Mouse (Mus musculus): ENCODE measurements around the gene Kif16b. TPM values are rescaled to one million over a fixed set of nuclear protein-coding genes. Genes with fewer than 3 reads are reported as not detected.
A peak's percentile ranks its signal among the peaks of the same experiment; 100 is the strongest.

The Kif16b gene
- total RNA-seq, 1 experiment, result 10.5 TPM

- no peaks in the 10 kb centered on the region for H3K9me3 ChIP-seq (ENCODE audit: control insufficient read depth, insufficient read depth, low read depth, low read length)
- no peak overlapping the region for H3K4me3 ChIP-seq (ENCODE audit: insufficient read depth in 1 of 2, low read depth in 1 of 2, low read length in 2 of 2, poor library complexity in 1 of 2, severe bottlenecking in 1 of 2)
- no peak overlapping the region for H3K9ac ChIP-seq (ENCODE audit: insufficient read depth, low read depth, low read length, poor library complexity, severe bottlenecking)
- TF ChIP-seq CHD2 (IDR thresholded peaks at IDR 0.05; ENCODE audit: low read depth, low read length) (no peak), MAFK (IDR thresholded peaks at IDR 0.05; ENCODE audit: insufficient read depth, low read depth, low read length) (no peak), HCFC1 (IDR thresholded peaks at IDR 0.05; ENCODE audit: borderline replicate concordance, insufficient read depth, low read length) (no peak)
- in situ Hi-C loops (cut with MboI; ENCODE audit: low sequenced_read_pairs in 2 of 2, unreplicated experiment in 2 of 2), result no loop called here
- no peaks in the 10 kb centered on the region for H3K4me1 ChIP-seq (ENCODE audit: control insufficient read depth in 2 of 2, insufficient read depth in 2 of 2, low read length in 2 of 2, poor library complexity in 1 of 2)
- no peak overlapping the region for H3K27ac ChIP-seq (ENCODE audit: insufficient read depth, low read depth, low read length, poor library complexity, severe bottlenecking)
- DNase-seq (ENCODE audit: low read depth, low spot score), result no peak
- no peaks in the 10 kb centered on the region for H3K36me3 ChIP-seq (ENCODE audit: control insufficient read depth, insufficient read depth, low read length, poor library complexity, severe bottlenecking)
Measured at GRCm38 (mm10) chr2:142910808-142911388, 9.6 kb upstream of the Kif16b start.

GRCm38 (mm10) chr2:142909213-142909612 lies 7.9 kb upstream of the Kif16b start:
- TF ChIP-seq HCFC1 (IDR thresholded peaks at IDR 0.05; ENCODE audit: borderline replicate concordance, insufficient read depth, low read length) (no peak), ZC3H11A (IDR thresholded peaks at IDR 0.05; ENCODE audit: borderline replicate concordance, low read depth, low read length) (no peak), ZNF384 (IDR thresholded peaks at IDR 0.05; ENCODE audit: low read depth, low read length) (no peak), CHD2 (IDR thresholded peaks at IDR 0.05; ENCODE audit: low read depth, low read length) (no peak), MAFK (IDR thresholded peaks at IDR 0.05; ENCODE audit: insufficient read depth, low read depth, low read length) (no peak)
- no peak for DNase-seq (ENCODE audit: low read depth, low spot score)
- Histone ChIP-seq H3K4me3 (ENCODE audit: insufficient read depth in 1 of 2, low read depth in 1 of 2, low read length in 2 of 2, poor library complexity in 1 of 2, severe bottlenecking in 1 of 2) (no peak overlapping the region), H3K9ac (ENCODE audit: insufficient read depth, low read depth, low read length, poor library complexity, severe bottlenecking) (no peak overlapping the region), H3K36me3 (ENCODE audit: control insufficient read depth, insufficient read depth, low read length, poor library complexity, severe bottlenecking) (no peaks in the 10 kb centered on the region), H3K9me3 (ENCODE audit: control insufficient read depth, insufficient read depth, low read depth, low read length) (no peaks in the 10 kb centered on the region), H3K27ac (ENCODE audit: insufficient read depth, low read depth, low read length, poor library complexity, severe bottlenecking) (no peak overlapping the region), H3K4me1 (ENCODE audit: control insufficient read depth in 2 of 2, insufficient read depth in 2 of 2, low read length in 2 of 2, poor library complexity in 1 of 2) (no peaks in the 10 kb centered on the region)
- in situ Hi-C loops (cut with MboI; ENCODE audit: low sequenced_read_pairs in 2 of 2, unreplicated experiment in 2 of 2), result no loop called here

GRCm38 (mm10) chr2:142907056-142907455 lies 5.7 kb upstream of the Kif16b start:
- DNase-seq (ENCODE audit: low read depth, low spot score), result no peak
- H3K27ac ChIP-seq (ENCODE audit: insufficient read depth, low read depth, low read length, poor library complexity, severe bottlenecking), result no peak overlapping the region
- TF ChIP-seq CHD2 (IDR thresholded peaks at IDR 0.05; ENCODE audit: low read depth, low read length) (no peak), HCFC1 (IDR thresholded peaks at IDR 0.05; ENCODE audit: borderline replicate concordance, insufficient read depth, low read length) (no peak), ZNF384 (IDR thresholded peaks at IDR 0.05; ENCODE audit: low read depth, low read length) (no peak), MAFK (IDR thresholded peaks at IDR 0.05; ENCODE audit: insufficient read depth, low read depth, low read length) (no peak)
- in situ Hi-C loops (cut with MboI; ENCODE audit: low sequenced_read_pairs in 2 of 2, unreplicated experiment in 2 of 2), result no loop called here
- H3K4me3 ChIP-seq (ENCODE audit: insufficient read depth in 1 of 2, low read depth in 1 of 2, low read length in 2 of 2, poor library complexity in 1 of 2, severe bottlenecking in 1 of 2), result no peak overlapping the region
- no peaks in the 10 kb centered on the region for H3K36me3 ChIP-seq (ENCODE audit: control insufficient read depth, insufficient read depth, low read length, poor library complexity, severe bottlenecking)
- peaks cover 0 to 4% of the 10 kb centered on the region in 2 experiments; a peak in 1 of 4 replicates for H3K4me1 ChIP-seq (ENCODE audit: control insufficient read depth in 2 of 2, insufficient read depth in 2 of 2, low read length in 2 of 2, poor library complexity in 1 of 2)
- no peak overlapping the region for H3K9ac ChIP-seq (ENCODE audit: insufficient read depth, low read depth, low read length, poor library complexity, severe bottlenecking)
- no peaks in the 10 kb centered on the region for H3K9me3 ChIP-seq (ENCODE audit: control insufficient read depth, insufficient read depth, low read depth, low read length)

- TF ChIP-seq ZNF384 (IDR thresholded peaks at IDR 0.05; ENCODE audit: low read depth, low read length), result no peak
- 0 out of 2 replicates have a peak, but pooled peaks have one; percentile 40 for TF ChIP-seq HCFC1 (IDR thresholded peaks at IDR 0.05; ENCODE audit: borderline replicate concordance, insufficient read depth, low read length)
- TF ChIP-seq MAFK (IDR thresholded peaks at IDR 0.05; ENCODE audit: insufficient read depth, low read depth, low read length), result no peak
- TF ChIP-seq ZC3H11A (IDR thresholded peaks at IDR 0.05; ENCODE audit: borderline replicate concordance, low read depth, low read length), result no peak
- no peak for TF ChIP-seq CHD2 (IDR thresholded peaks at IDR 0.05; ENCODE audit: low read depth, low read length)
- no peaks in the 10 kb centered on the region for H3K9me3 ChIP-seq (ENCODE audit: control insufficient read depth, insufficient read depth, low read depth, low read length)
- H3K4me1 ChIP-seq (ENCODE audit: control insufficient read depth in 2 of 2, insufficient read depth in 2 of 2, low read length in 2 of 2, poor library complexity in 1 of 2), result peaks cover 3 to 6% of the 10 kb centered on the region in 2 experiments; a peak in 1 of 4 replicates
- in situ Hi-C loops (cut with MboI; ENCODE audit: low sequenced_read_pairs in 2 of 2, unreplicated experiment in 2 of 2), result no loop called here
- no peaks in the 10 kb centered on the region for H3K36me3 ChIP-seq (ENCODE audit: control insufficient read depth, insufficient read depth, low read length, poor library complexity, severe bottlenecking)
- no peak overlapping the region; the same call in 1 of the 2 replicates for H3K27ac ChIP-seq (ENCODE audit: insufficient read depth, low read depth, low read length, poor library complexity, severe bottlenecking)
- H3K9ac ChIP-seq (ENCODE audit: insufficient read depth, low read depth, low read length, poor library complexity, severe bottlenecking), result peak overlapping the region; percentile 67; the same call in 1 of the 2 replicates
- DNase-seq (ENCODE audit: low read depth, low spot score), result peak; percentile 88
- peak overlapping the region; percentile 51 to 55 for H3K4me3 ChIP-seq (ENCODE audit: insufficient read depth in 1 of 2, low read depth in 1 of 2, low read length in 2 of 2, poor library complexity in 1 of 2, severe bottlenecking in 1 of 2)
Measured at GRCm38 (mm10) chr2:142902905-142903895, 1.9 kb upstream of the Kif16b start.
